Mouse (Mus musculus) intestine, embryonic 16.5 days (tissue): ENCODE data around the gene Scin. TPM values are rescaled to one million over a fixed set of nuclear protein-coding genes. Genes with fewer than 3 reads are reported as not detected.
"Not testable (repeated sequence)": the region's sequence is repeated elsewhere in the genome, so short reads cannot be mapped to it uniquely, and the experiment has no call there.

Source experiments
- ATAC-seq: fragments of 200-750 bp; cut with Nextera tagmentation; 2 replicates; pipeline ENCODE4 v1.8.0; 2017; ENCODE audit warnings: moderate TSS enrichment, moderate library complexity
- H3K27ac ChIP-seq: fragments of 300-500 bp; sonication (generic); 2 replicates; pipeline ENCODE4 v1.5.1; 2014; ENCODE audit warnings: mild to moderate bottlenecking, low read length
- H3K27me3 ChIP-seq: fragments of 300-500 bp; sonication (generic); replicated peaks from 2 replicates; pipeline ENCODE4 v1.6.1; 2014; ENCODE audit warnings: low read length, control low read depth, mixed read lengths; ENCODE audit not compliant: control insufficient read depth, insufficient read depth
- H3K36me3 ChIP-seq: fragments of 300-500 bp; sonication (generic); 2 replicates; pipeline ENCODE4 v1.6.1; 2014; ENCODE audit warnings: low read length, control low read depth; ENCODE audit not compliant: control insufficient read depth, insufficient read depth
- H3K4me1 ChIP-seq: fragments of 300-500 bp; sonication (generic); 2 replicates; pipeline ENCODE4 v1.6.1; 2014; ENCODE audit warnings: low read length, control low read depth, mixed read lengths; ENCODE audit not compliant: control insufficient read depth, insufficient read depth
- H3K4me2 ChIP-seq: fragments of 300-500 bp; sonication (generic); 2 replicates; pipeline ENCODE4 v1.6.1; 2014; ENCODE audit warnings: low read depth, low read length, control low read depth
- H3K4me3 ChIP-seq: fragments of 300-500 bp; sonication (generic); 2 replicates; pipeline ENCODE4 v1.5.1; 2014; ENCODE audit warnings: mild to moderate bottlenecking, low read length
- H3K9ac ChIP-seq: fragments of 300-500 bp; sonication (generic); 2 replicates; pipeline ENCODE4 v1.6.1; 2014; ENCODE audit warnings: low read depth, low read length
- H3K9me3 ChIP-seq: fragments of 300-500 bp; sonication (generic); 2 replicates; pipeline ENCODE4 v1.6.1; 2016; ENCODE audit warnings: low read length, control low read depth; ENCODE audit not compliant: control insufficient read depth
- WGBS: fragments of 180-500 bp; shearing (Covaris S2); extraction: QIAGEN DNeasy Blood & Tissue Kit; methylation state at CpG from one replicate; pipeline ENCODE4 v1.1.7; 2014; 5-methylcytosine and 5-hydroxymethylcytosine counted together
- polyA plus RNA-seq: library from polyadenylated mRNA; unstranded; fragments of >200 nt; fragmentation: Nextera tagmentation; extraction: Ambion mirVana; gene quantifications from 2 replicates; pipeline ENCODE4 v1.2.1, GENCODE M21; 2015

The Scin gene
- polyA plus RNA-seq: 67.5 and 79.3 TPM in 2 replicates

- no peaks in the 10 kb centered on the region for H3K9me3 ChIP-seq
- peak; percentile 80 for ATAC-seq
- H3K27me3 ChIP-seq: peaks cover 6% of the 10 kb centered on the region; the same call in 1 of the 2 replicates
- WGBS: 1% methylated on average over 39 of the region's 39 CpGs
- no peak within 1 kb of the TSS for H3K27ac ChIP-seq
- no peaks in the 10 kb centered on the region for H3K36me3 ChIP-seq
- peak within 1 kb of the TSS; percentile 70 for H3K9ac ChIP-seq
- peaks cover 11% of the 10 kb centered on the region for H3K4me1 ChIP-seq
- peak within 1 kb of the TSS; percentile 59 for H3K4me3 ChIP-seq
- peak within 1 kb of the TSS; percentile 75 for H3K4me2 ChIP-seq
Measured at GRCm38 (mm10) chr12:40133573-40134271, at the start of gene Scin. Gene Scin, minus strand, starts transcription at chr12:40134228.

GRCm38 (mm10) chr12:40177089-40177488 is 43.1 kb upstream of the Scin start:
- Histone ChIP-seq H3K9ac (no peak overlapping the region), H3K27me3 (no peaks in the 10 kb centered on the region), H3K4me1 (no peaks in the 10 kb centered on the region), H3K4me3 (no peak overlapping the region), H3K9me3 (0 out of 2 replicates have a peak, but pooled peaks cover 4% of the 10 kb centered on the region), H3K4me2 (no peak overlapping the region), H3K36me3 (no peaks in the 10 kb centered on the region), H3K27ac (no peak overlapping the region)
- 60% methylated on average over 6 of the region's 6 CpGs for WGBS
- ATAC-seq: no peak

- H3K9me3 ChIP-seq: 0 out of 2 replicates have a peak, but pooled peaks cover 4% of the 10 kb centered on the region
- H3K4me2 ChIP-seq: no peak overlapping the region
- H3K4me3 ChIP-seq: no peak overlapping the region
- H3K27ac ChIP-seq: no peak overlapping the region
- no peaks in the 10 kb centered on the region for H3K36me3 ChIP-seq
- H3K27me3 ChIP-seq: no peaks in the 10 kb centered on the region
- ATAC-seq: no peak
- H3K4me1 ChIP-seq: no peaks in the 10 kb centered on the region
- 68% methylated on average over 2 of the region's 2 CpGs for WGBS
- H3K9ac ChIP-seq: no peak overlapping the region
Measured at GRCm38 (mm10) chr12:40176158-40176557, 42.1 kb upstream of the Scin start.

- not testable (repeated sequence) for H3K9ac ChIP-seq
- 38% methylated on average over 1 of the region's 1 CpGs for WGBS
Measured at GRCm38 (mm10) chr12:40175171-40175570, 41.1 kb upstream of the Scin start.

GRCm38 (mm10) chr12:40171637-40172036 is 37.6 kb upstream of the Scin start:
- Histone ChIP-seq H3K36me3 (no peaks in the 10 kb centered on the region), H3K9ac (no peak overlapping the region), H3K4me1 (no peaks in the 10 kb centered on the region), H3K4me3 (no peak overlapping the region), H3K9me3 (no peaks in the 10 kb centered on the region), H3K4me2 (no peak overlapping the region), H3K27me3 (no peaks in the 10 kb centered on the region), H3K27ac (no peak overlapping the region)
- 68% methylated on average over 2 of the region's 2 CpGs for WGBS
- ATAC-seq: no peak

More at GRCm38 (mm10) chr12:40175171-40175570, 41.1 kb upstream of the Scin start:
- H3K36me3 ChIP-seq, H3K4me1 ChIP-seq, H3K27me3 ChIP-seq, H3K4me2 ChIP-seq, H3K4me3 ChIP-seq, H3K9me3 ChIP-seq, ATAC-seq, H3K27ac ChIP-seq: not testable (repeated sequence)

GRCm38 (mm10) chr12:40169675-40170074 is 35.6 kb upstream of the Scin start:
- H3K9me3 ChIP-seq: no peaks in the 10 kb centered on the region
- no peak overlapping the region for H3K4me3 ChIP-seq
- H3K9ac ChIP-seq: no peak overlapping the region
- ATAC-seq: no peak
- 91% methylated on average over 1 of the region's 1 CpGs for WGBS
- H3K27me3 ChIP-seq: no peaks in the 10 kb centered on the region
- H3K36me3 ChIP-seq: no peaks in the 10 kb centered on the region
- H3K27ac ChIP-seq: no peak overlapping the region
- H3K4me1 ChIP-seq: no peaks in the 10 kb centered on the region
- H3K4me2 ChIP-seq: no peak overlapping the region

GRCm38 (mm10) chr12:40164621-40165020 is 30.6 kb upstream of the Scin start:
- Histone ChIP-seq H3K4me2 (no peak overlapping the region), H3K27me3 (no peaks in the 10 kb centered on the region), H3K4me3 (no peak overlapping the region), H3K9ac (no peak overlapping the region), H3K36me3 (no peaks in the 10 kb centered on the region), H3K27ac (no peak overlapping the region), H3K4me1 (no peaks in the 10 kb centered on the region), H3K9me3 (no peaks in the 10 kb centered on the region)
- WGBS: 3% methylated on average over 2 of the region's 2 CpGs
- peak; percentile 73 for ATAC-seq

GRCm38 (mm10) chr12:40160777-40161176 is 26.7 kb upstream of the Scin start:
- H3K36me3 ChIP-seq: no peaks in the 10 kb centered on the region
- H3K9ac ChIP-seq: no peak overlapping the region
- H3K4me1 ChIP-seq: no peaks in the 10 kb centered on the region; the same call in 1 of the 2 replicates
- H3K27me3 ChIP-seq: no peaks in the 10 kb centered on the region
- no peak overlapping the region for H3K4me3 ChIP-seq
- peak; percentile 76 for ATAC-seq
- WGBS: 52% methylated on average over 2 of the region's 2 CpGs
- no peak overlapping the region for H3K27ac ChIP-seq
- H3K9me3 ChIP-seq: no peaks in the 10 kb centered on the region
- no peak overlapping the region for H3K4me2 ChIP-seq

- no peak overlapping the region for H3K4me2 ChIP-seq
- no peak for ATAC-seq
Measured at GRCm38 (mm10) chr12:40154188-40154587, 20.2 kb upstream of the Scin start.

More at GRCm38 (mm10) chr12:40154188-40154587, 20.2 kb upstream of the Scin start:
- no peak overlapping the region for H3K27ac ChIP-seq
- no peak overlapping the region for H3K4me3 ChIP-seq
- WGBS: 83% methylated on average over 6 of the region's 6 CpGs
- no peaks in the 10 kb centered on the region for H3K27me3 ChIP-seq
- no peaks in the 10 kb centered on the region; the same call in 1 of the 2 replicates for H3K4me1 ChIP-seq
- H3K9me3 ChIP-seq: no peaks in the 10 kb centered on the region
- no peak overlapping the region for H3K9ac ChIP-seq
- H3K36me3 ChIP-seq: no peaks in the 10 kb centered on the region
